Mouse (Mus musculus) liver, adult 2 months (tissue): ENCODE measurements around the gene Gpr171. TPM values are rescaled to one million over a fixed set of nuclear protein-coding genes. Genes with fewer than 3 reads are reported as not detected.
"Not testable (repeated sequence)": the region's sequence is repeated elsewhere in the genome, so short reads cannot be mapped to it uniquely, and the experiment has no call there.

Experiments
- DNase-seq: peaks from one replicate; pipeline ENCODE4 v3.0.0-alpha.2; 2011; ENCODE audit warnings: low read depth, low spot score; ENCODE audit errors: extremely low read depth
- H3K27ac ChIP-seq: fragments of 200-500 bp; replicated peaks from 2 replicates; pipeline ENCODE4 v1.5.1; 2012; ENCODE audit warnings: low read depth, mild to moderate bottlenecking, control low read depth, inconsistent platforms, low read length; ENCODE audit not compliant: insufficient read depth
- H3K27me3 ChIP-seq: fragments of 200-500 bp; 2 replicates; pipeline ENCODE4 v1.6.1; 2012; ENCODE audit warnings: mild to moderate bottlenecking, moderate library complexity, low read length, inconsistent platforms; ENCODE audit not compliant: control insufficient read depth, insufficient read depth
- H3K36me3 ChIP-seq: fragments of 200-500 bp; 2 replicates; pipeline ENCODE4 v1.6.1; 2012; ENCODE audit warnings: low read length, inconsistent platforms; ENCODE audit not compliant: control insufficient read depth, insufficient read depth
- H3K4me1 ChIP-seq: fragments of 200-500 bp; 2 replicates; pipeline ENCODE4 v1.6.1; 2011; ENCODE audit warnings: low read length; ENCODE audit not compliant: control insufficient read depth, insufficient read depth
- H3K4me3 ChIP-seq: fragments of 200-500 bp; 2 replicates; pipeline ENCODE4 v1.5.1; 2011; ENCODE audit warnings: low read depth, mild to moderate bottlenecking, control low read depth, low read length, moderate library complexity; ENCODE audit not compliant: insufficient read depth
- H3K79me2 ChIP-seq: fragments of 200-500 bp; 2 replicates; pipeline ENCODE4 v1.6.1; 2012; ENCODE audit warnings: inconsistent platforms, mild to moderate bottlenecking, low read length, moderate library complexity; ENCODE audit not compliant: control insufficient read depth, insufficient read depth
- H3K9ac ChIP-seq: fragments of 200-500 bp; 2 replicates; pipeline ENCODE4 v1.6.1; 2012; ENCODE audit warnings: low read depth, mild to moderate bottlenecking, control low read depth, inconsistent platforms, low read length
- CTCF ChIP-seq: fragments of 200-500 bp; IDR thresholded peaks from 2 replicates; pipeline ENCODE4 v1.5.1; 2011; ENCODE audit warnings: low read depth, low read length, control low read depth
- POLR2A ChIP-seq: fragments of 200-500 bp; IDR thresholded peaks from 2 replicates; pipeline ENCODE4 v1.6.1; 2011; ENCODE audit warnings: low read length, control low read depth; ENCODE audit not compliant: insufficient read depth; ENCODE audit errors: extremely low read depth
- WGBS: fragments of 180-500 bp; shearing (Covaris S2); methylation state at CpG from one replicate; pipeline ENCODE4 v1.1.7; 2018; 5-methylcytosine and 5-hydroxymethylcytosine counted together
- polyA plus RNA-seq: library from polyadenylated mRNA; depleted of rRNA; stranded (reverse); fragments of >200 nt; gene quantifications from 2 replicates; pipeline ENCODE4 v1.2.3, GENCODE M21; 2012; rRNA removed
- total RNA-seq: library from RNA; depleted of rRNA; stranded (reverse); fragments of >200 nt; gene quantifications from 2 replicates; pipeline ENCODE4 v1.2.3, GENCODE M21; 2014; rRNA removed

Gene Gpr171
- total RNA-seq, result 0.28 and 0.40 TPM in 2 replicates
- polyA plus RNA-seq, result 0.09 TPM in 1 of 2 replicates, not detected in the other

DNA sequence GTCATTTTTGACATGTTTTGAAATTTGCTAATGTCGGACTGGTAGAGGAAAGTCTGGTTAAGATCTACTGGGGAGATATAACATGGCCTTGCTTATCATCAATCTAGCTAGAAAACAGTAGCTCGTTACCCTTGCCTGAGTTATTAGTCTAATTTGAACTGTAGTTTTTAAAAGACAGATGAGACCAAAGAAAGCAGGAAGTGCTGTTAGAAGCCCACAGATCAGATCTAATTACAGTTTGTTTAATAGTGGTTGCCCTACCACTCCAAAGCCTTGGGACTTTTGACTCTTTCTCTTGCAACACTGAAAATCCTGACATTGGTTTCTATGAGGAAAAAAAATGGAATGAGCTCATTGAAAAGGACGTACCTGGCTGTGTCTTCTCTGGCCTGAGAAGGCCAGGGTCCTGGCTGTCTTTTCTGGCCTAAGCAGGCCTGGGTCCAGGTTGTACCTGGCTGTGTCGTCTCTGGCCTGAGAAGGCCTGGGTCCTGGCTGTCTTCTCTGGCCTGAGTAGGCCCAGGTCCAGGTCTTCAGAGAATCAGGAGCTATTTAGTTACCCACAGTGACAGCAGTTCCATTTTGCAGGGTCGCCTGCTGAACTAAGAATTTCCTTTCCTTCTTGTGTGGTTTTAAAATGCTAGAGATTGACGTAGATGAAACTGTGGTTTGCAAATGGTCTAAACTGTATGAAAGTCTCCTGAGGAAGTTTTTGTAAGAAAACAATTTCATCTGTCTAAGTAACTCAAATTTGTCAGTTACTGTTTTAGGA lies at the start of gene Gpr171:
Gene Gpr171, minus strand, starts transcription at position 604 of the 769 bp plus-strand sequence.
- H3K4me3 ChIP-seq, result no peak within 1 kb of the TSS
- no peak within 1 kb of the TSS for H3K9ac ChIP-seq
- no peak for TF ChIP-seq CTCF
- TF ChIP-seq POLR2A, result no peak
- H3K36me3 ChIP-seq, result no peaks in the 10 kb centered on the region
- H3K4me1 ChIP-seq, result peaks cover 2% of the 10 kb centered on the region; the same call in 1 of the 2 replicates
- DNase-seq, result peak; percentile 27
- no peaks in the 10 kb centered on the region for H3K79me2 ChIP-seq
- no peak within 1 kb of the TSS; the same call in 1 of the 2 replicates for H3K27ac ChIP-seq
- WGBS, result 76% methylated on average over 6 of the region's 6 CpGs
- no peaks in the 10 kb centered on the region for H3K27me3 ChIP-seq

DNA sequence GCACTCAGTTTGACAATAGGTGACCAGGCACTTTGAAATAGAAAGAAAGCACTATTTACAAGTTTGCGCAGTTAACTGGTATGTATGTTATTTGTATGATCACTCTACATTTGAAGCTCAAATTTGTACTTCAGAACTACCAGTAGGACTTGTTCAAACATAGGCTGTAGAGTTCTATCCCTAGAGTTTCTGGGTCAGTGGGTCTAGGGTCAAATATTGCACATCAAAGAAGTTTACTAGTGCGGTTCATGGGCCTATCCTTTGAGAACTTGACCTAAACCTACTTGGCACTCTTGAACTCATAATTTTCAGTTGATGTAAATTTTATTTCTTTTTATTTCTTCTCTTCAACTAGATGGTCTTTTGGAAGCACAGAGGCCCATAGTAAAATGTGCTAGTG lies 49.0 kb upstream of the Gpr171 start:
- Histone ChIP-seq H3K79me2 (no peaks in the 10 kb centered on the region), H3K27me3 (no peaks in the 10 kb centered on the region), H3K4me3 (no peak overlapping the region), H3K36me3 (no peaks in the 10 kb centered on the region), H3K9ac (no peak overlapping the region), H3K27ac (no peak overlapping the region), H3K4me1 (no peaks in the 10 kb centered on the region)
- DNase-seq, result peak; percentile 60
- 39% methylated on average over 2 of the region's 2 CpGs for WGBS
- TF ChIP-seq POLR2A, result no peak
- TF ChIP-seq CTCF, result no peak

DNA sequence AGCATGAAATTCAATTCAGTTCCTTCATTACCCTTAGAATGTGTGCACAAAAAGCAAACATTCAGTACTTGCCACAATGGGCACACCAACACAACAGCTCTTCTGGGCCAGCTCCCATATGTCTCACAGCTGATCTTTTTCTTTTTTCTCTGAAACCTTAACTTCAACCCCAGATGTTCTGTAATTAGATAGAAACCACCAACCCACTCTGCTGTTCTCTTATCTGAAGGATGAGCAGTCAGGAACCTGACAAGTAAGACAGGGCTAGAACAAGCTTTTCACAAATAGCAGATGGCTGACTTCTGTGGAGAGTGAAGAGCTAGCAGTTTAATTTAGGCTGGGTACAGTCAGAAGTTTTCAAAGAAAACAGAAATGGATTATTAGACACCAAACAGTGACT lies 48.0 kb upstream of the Gpr171 start:
- Histone ChIP-seq H3K9ac (no peak overlapping the region), H3K36me3 (no peaks in the 10 kb centered on the region), H3K27me3 (no peaks in the 10 kb centered on the region), H3K27ac (no peak overlapping the region), H3K4me3 (no peak overlapping the region), H3K79me2 (no peaks in the 10 kb centered on the region), H3K4me1 (no peaks in the 10 kb centered on the region)
- no peak for TF ChIP-seq CTCF
- no peak for TF ChIP-seq POLR2A
- no peak for DNase-seq

DNA sequence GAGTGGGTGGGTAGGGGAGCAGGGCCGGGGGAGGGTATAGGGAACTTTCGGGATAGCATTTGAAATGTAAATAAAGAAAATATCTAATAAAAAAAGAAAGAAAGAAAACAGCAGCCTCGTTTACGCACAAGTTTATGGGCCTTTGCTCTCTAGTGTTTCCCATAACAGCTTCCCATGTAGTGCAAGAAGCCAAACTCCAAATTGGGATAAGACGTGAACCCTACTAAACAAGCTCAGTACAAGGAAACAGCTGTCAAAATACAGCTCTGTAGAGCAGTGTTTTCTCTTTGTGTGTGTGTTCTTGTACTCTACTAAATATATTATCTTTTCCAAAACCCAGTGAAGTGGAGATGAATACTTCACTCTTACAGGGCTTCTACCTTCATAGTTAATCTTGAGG lies 43.6 kb upstream of the Gpr171 start:
- Histone ChIP-seq H3K9ac (no peak overlapping the region), H3K27me3 (no peaks in the 10 kb centered on the region), H3K36me3 (no peaks in the 10 kb centered on the region), H3K4me1 (no peaks in the 10 kb centered on the region), H3K27ac (no peak overlapping the region), H3K79me2 (no peaks in the 10 kb centered on the region), H3K4me3 (no peak overlapping the region)
- TF ChIP-seq CTCF, result no peak
- no peak for TF ChIP-seq POLR2A
- no peak for DNase-seq
- 76% methylated on average over 5 of the region's 5 CpGs for WGBS

DNA sequence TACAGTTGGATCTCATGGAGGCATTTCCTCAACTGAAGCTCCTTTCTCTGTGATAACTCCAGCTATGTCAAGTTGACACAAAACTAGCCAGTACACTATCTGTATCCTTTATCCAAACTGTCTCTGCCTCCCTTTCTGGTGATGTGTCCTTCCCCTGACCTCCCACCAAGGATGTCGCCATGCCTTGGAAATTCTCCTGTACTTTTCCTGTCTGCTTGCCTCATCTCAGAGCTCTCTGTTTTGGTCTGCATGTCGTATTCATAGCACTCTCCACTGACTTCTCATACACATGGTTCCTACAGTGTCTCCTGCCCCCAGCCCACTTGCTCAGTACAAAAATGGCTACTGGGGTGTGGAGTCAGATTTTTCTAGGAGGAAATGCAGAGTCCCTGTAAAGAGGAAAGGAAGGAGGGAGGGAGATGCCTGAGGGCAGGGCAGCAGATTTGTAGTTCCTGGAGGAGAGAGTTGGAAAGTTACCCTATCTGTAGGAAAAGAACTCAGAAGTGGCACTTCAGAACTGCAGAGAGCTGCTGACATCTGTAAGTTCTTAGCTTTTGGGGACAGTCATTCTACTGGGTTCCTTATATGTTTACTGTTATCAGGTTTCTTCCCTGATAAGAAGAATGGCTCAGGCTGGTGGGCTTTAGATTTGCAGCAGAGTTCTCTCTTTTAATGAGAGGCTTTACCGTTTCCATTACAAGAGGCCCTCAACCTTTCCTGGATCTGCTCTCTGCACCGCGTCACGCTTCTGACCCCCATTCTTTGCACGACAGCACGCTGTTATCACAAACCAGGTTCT lies 40.1 kb upstream of the Gpr171 start:
- Histone ChIP-seq H3K9ac (no peak overlapping the region), H3K4me3 (no peak overlapping the region), H3K27ac (no peak overlapping the region), H3K79me2 (no peaks in the 10 kb centered on the region), H3K4me1 (no peaks in the 10 kb centered on the region), H3K36me3 (no peaks in the 10 kb centered on the region), H3K27me3 (no peaks in the 10 kb centered on the region)
- DNase-seq, result no peak
- 84% methylated on average over 8 of the region's 8 CpGs for WGBS
- TF ChIP-seq POLR2A (no peak), CTCF (no peak)

DNA sequence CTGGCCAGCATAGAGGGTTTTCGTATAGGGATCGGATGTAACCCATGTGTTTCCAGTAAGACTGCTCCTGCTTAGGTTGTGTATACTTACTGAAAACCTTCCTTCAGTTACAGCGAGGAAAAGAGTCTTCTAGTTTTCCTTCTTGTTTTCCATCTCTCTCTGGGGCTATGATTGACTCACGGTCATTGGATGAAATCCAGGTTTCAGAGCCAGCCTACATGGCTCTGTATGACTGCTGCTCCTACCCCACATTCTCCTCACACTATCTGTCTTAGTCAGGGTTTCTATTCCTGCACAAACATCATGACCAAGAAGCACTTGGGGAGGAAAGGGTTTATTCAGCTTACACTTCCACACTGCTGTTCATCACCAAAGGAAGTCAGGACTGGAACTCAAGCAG lies 39.3 kb upstream of the Gpr171 start:
- WGBS, result 95% methylated on average over 4 of the region's 4 CpGs
- not testable (repeated sequence) for H3K4me3 ChIP-seq, H3K27ac ChIP-seq, H3K27me3 ChIP-seq, H3K4me1 ChIP-seq, H3K79me2 ChIP-seq, H3K9ac ChIP-seq, DNase-seq, H3K36me3 ChIP-seq
